Mouse (Mus musculus): ENCODE measurements around the gene Ifi205. TPM values are rescaled to one million over a fixed set of nuclear protein-coding genes. Genes with fewer than 3 reads are reported as not detected.
A peak's percentile ranks its signal among the peaks of the same experiment; 100 is the strongest.
"Not testable (repeated sequence)": the region's sequence is repeated elsewhere in the genome, so short reads cannot be mapped to it uniquely, and the experiment has no call there.

Gene Ifi205
- total RNA-seq (2021), result under 1 TPM in 1 of 2 experiments, not detected in 1; 0.29 TPM
- long read RNA-seq, experiment 1, result 0 reads
- long read RNA-seq, experiment 2, result 0 reads

DNA sequence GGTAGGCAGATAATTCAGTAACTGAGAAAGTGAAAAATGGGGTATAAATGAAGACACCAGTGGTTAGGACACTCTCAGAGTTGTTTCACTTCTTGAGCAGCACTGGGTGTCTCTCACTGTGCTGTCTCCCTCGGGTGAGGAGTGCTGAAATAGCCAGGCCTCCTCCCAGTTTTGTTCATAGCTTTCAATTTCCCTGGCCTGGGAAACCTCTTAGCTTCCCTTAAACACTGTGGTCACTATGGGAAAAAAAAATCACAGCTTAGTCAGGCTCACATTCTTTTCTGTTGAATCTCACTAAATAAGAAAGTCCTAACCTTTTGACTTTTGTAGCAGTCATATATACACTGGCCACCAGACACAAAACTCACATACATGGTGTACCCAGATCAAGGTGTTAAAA, at the start of gene Ifi205:
Ifi205 (minus strand) TSS at position 113 of the 400 bp plus-strand sequence.
- no peak for DNase-seq (ENCODE audit: low spot score in 2 of 2)
- TF ChIP-seq CTCF (conservative IDR thresholded peaks at IDR 0.05), result no peak
- Histone ChIP-seq H3K27ac (no peak within 1 kb of the TSS), H3K4me3 (no peak within 1 kb of the TSS)

DNA sequence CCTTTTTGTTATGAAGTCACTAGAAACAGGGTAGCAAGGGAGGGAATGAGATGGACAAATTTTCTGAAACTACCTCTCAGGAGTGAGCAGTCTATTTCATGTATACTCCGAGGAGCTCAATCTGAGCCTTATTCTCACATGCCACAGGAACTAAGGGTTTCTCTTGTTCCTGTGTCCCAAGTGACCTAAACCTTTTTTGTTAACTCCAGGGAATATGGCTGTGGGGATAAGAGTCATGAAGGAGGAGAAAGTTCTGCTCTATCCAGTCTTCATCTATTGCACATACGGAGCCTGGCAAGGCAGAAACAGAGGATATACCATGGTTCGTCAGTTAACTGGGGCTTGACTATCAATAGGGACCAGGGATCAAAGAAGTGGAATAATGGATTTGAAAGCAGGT, 34.7 kb upstream of the Ifi205 start, which contains the start of gene Olfr430:
Olfr430 (plus strand) TSS at position 301 of the 400 bp plus-strand sequence.
- DNase-seq (ENCODE audit: low spot score in 2 of 2), result no peak
- no peak for TF ChIP-seq CTCF (conservative IDR thresholded peaks at IDR 0.05)
- H3K27ac ChIP-seq, result no peak within 1 kb of the TSS
- H3K4me3 ChIP-seq, result no peak within 1 kb of the TSS

DNA sequence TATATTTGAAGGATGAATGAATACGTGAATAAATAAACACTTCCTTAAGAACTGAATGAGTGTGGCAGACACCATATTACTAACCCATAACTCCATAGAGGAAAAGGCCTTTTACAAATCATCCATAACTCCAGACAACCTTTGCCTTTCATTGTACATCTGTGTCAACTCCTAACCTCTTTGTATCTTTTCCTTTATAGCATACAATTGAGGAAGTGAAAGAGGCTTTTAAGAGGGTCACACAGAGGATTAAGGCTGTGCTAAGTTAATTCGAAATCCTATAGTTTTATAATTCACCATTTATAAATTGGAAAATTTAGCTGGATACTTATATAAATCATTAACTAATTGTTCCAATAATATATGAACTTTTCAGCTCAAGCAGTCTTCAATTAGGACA, 23.6 kb upstream of the Ifi205 start:
- no peak overlapping the region for H3K27ac ChIP-seq
- TF ChIP-seq CTCF (conservative IDR thresholded peaks at IDR 0.05), result no peak
- H3K4me3 ChIP-seq, result no peak overlapping the region
- DNase-seq (ENCODE audit: low spot score in 2 of 2), result no peak

DNA sequence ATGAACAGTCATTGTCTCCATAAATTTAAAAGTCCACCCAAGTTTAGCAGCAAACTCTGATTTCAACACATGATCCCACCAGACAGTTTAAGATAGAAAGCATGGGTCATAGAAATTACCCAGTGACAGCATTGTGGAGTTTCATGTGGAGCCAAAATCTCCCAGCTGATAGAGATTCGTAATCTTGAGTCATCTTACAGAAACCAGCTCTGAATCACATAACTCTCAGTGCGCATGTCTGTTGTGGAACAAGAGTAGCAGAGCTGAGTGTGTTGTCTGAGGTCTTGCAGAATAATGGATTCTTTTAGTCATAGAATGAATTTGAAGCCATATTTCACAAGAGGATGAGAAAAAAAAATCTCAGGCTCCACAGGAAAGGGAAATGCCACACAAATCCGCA, 21.4 kb upstream of the Ifi205 start:
- no peak for TF ChIP-seq CTCF (conservative IDR thresholded peaks at IDR 0.05)
- no peak overlapping the region for H3K4me3 ChIP-seq
- H3K27ac ChIP-seq, result no peak overlapping the region
- peak; percentile 14 to 15 for DNase-seq (ENCODE audit: low spot score in 2 of 2)

DNA sequence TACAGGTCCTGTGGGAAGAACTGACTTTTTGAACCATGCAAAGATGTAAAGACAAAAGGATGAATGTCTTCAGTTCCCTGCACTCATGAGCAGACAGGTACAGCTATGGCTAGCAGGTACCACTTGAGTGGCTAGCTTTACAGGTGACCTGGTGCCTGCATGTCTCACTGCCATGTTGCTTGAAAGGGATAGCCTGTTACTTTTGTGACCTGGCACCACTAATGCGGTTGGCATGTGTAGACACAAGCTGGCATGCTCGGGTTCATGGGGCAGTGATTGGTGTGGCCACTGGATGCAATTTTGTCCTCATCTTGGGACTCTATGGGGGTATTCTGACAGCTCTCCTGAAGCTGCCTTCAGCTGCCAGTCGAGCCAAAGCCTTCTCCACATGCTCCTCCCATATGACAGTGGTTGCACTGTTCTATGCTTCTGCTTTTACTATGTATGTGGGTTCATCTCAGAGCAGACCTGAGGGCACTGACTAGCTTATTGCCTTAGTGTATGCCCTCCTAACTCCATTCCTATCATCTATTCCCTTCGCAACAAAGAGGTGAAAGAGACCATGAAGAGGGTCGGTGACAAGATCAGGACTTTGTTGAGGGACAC, 20.4 kb upstream of the Ifi205 start:
- no peak overlapping the region for H3K4me3 ChIP-seq
- no peak for DNase-seq (ENCODE audit: low spot score in 2 of 2)
- no peak for TF ChIP-seq CTCF (conservative IDR thresholded peaks at IDR 0.05)
- H3K27ac ChIP-seq, result no peak overlapping the region

DNA sequence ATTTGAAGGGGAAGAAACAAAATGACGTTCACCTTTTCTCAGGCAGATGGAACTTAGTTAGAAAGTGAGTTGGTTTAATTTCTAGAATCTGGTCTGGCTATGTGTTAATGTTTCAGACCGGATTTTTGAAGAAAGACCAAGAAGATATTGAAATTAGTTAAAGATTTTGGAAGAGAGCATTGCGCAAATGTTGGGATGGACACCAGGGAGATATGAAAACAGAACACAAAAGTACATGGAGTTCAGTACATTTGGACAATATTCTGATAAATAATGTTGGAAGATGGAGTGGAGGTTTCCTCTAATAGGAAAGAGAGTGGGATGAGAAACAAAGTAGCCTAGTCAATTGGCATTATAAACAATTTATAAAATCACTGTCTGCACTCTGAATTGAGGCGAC, 19.9 kb upstream of the Ifi205 start:
- Histone ChIP-seq H3K4me3 (no peak overlapping the region), H3K27ac (no peak overlapping the region)
- no peak for DNase-seq (ENCODE audit: low spot score in 2 of 2)
- TF ChIP-seq CTCF (conservative IDR thresholded peaks at IDR 0.05), result no peak

DNA sequence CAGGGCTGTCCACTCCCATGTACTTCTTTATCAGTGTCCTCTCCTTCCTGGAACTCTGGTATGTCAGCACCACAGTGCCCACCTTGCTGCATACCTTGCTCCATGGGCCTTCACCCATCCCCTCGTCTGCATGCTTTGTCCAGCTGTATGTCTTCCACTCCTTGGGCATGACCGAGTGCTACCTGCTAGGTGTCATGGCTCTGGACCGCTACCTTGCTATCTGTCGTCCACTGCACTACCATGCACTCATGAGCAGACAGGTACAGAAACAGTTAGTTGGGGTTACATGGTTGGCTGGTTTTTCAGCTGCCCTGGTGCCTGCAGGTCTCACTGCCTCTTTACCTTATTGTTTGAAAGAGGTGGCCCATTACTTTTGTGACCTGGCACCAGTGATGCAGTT, 18.9 kb upstream of the Ifi205 start:
- no peak overlapping the region for H3K27ac ChIP-seq
- no peak overlapping the region for H3K4me3 ChIP-seq

DNA sequence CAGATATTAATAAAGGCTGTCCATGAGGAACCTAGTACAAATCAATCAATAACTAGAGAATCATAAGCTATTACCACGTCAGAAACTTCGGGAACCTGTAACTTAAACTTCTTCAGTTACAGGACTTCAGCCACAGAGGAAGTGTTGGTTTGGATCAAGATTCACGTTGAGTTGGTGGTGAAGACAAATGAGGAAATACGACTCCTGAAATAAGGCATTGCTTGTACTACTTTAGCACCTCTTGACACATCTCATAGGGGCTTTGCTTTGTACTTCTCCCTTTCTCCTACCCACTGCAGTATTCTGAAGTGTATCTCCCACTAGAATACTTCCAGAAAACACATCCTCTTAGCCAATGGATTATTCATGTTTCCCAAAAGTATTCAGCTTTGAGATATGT, 17.7 kb upstream of the Ifi205 start:
- not testable (repeated sequence) for H3K27ac ChIP-seq; DNase-seq (ENCODE audit: low spot score in 2 of 2); H3K4me3 ChIP-seq

More for the DNA sequence above, 18.9 kb upstream of the Ifi205 start:
- TF ChIP-seq CTCF (conservative IDR thresholded peaks at IDR 0.05), result no peak
- DNase-seq (ENCODE audit: low spot score in 2 of 2), result no peak

DNA sequence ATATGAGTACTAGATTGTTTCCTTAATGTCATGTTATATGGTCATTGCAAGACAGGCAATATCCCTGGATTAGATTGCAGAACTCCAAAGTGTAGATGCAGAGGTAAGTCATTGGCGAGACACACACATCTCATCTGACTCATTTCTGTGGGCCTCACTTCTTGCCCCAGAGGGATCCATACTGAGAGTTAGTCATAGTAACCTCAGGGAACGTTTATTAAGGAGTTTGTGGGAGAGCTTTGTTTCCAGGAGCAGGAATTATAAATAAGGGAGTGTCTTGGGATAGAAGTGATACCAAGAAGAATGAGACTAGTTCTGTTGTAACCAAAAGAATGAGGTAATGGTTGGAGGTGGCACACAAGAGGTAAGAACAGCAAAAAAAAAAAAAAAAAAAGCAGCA, 17.3 kb upstream of the Ifi205 start, which contains the start of gene Olfr432:
Olfr432 (plus strand) TSS at position 313 of the 400 bp plus-strand sequence.
- no peak within 1 kb of the TSS for H3K27ac ChIP-seq
- no peak within 1 kb of the TSS for H3K4me3 ChIP-seq
- no peak for TF ChIP-seq CTCF (conservative IDR thresholded peaks at IDR 0.05)
- no peak for DNase-seq (ENCODE audit: low spot score in 2 of 2)

DNA sequence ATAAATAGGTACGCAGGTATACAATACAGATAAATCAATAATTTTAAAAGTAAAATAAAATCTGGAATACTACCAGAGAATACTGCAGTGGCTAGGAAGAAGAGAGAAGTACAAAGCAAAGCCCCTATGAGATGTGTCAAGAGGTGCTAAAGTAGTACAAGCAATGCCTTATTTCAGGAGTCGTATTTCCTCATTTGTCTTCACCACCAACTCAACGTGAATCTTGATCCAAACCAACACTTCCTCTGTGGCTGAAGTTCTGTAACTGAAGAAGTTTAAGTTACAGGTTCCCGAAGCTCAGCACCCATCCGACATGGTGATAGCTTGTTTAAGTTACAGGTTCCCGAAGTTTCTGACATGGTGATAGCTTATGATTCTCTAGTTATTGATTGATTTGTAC, 16.6 kb upstream of the Ifi205 start:
- H3K4me3 ChIP-seq; H3K27ac ChIP-seq; DNase-seq (ENCODE audit: low spot score in 2 of 2): not testable (repeated sequence)

DNA sequence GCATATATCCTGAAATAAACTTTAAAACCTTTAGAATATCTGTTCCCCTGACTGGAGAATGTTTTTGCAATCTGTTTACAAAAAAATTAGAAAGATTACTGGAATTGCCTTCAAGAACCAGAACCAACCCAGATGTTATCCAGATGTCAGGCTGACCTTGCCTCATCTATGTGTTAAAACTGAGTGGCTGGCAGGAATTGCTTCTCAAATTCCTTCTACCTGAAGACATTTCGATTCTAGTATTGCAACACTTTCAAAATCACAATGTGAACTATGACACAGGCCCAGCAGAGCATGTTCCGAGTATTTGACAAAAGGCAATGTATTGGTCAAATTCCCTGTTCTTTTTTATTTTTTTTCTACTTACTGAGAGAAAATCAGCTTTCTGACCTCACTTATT, 12.8 kb upstream of the Ifi205 start:
- Histone ChIP-seq H3K27ac (no peak overlapping the region), H3K4me3 (no peak overlapping the region)
- no peak for DNase-seq (ENCODE audit: low spot score in 2 of 2)
- TF ChIP-seq CTCF (conservative IDR thresholded peaks at IDR 0.05), result no peak

DNA sequence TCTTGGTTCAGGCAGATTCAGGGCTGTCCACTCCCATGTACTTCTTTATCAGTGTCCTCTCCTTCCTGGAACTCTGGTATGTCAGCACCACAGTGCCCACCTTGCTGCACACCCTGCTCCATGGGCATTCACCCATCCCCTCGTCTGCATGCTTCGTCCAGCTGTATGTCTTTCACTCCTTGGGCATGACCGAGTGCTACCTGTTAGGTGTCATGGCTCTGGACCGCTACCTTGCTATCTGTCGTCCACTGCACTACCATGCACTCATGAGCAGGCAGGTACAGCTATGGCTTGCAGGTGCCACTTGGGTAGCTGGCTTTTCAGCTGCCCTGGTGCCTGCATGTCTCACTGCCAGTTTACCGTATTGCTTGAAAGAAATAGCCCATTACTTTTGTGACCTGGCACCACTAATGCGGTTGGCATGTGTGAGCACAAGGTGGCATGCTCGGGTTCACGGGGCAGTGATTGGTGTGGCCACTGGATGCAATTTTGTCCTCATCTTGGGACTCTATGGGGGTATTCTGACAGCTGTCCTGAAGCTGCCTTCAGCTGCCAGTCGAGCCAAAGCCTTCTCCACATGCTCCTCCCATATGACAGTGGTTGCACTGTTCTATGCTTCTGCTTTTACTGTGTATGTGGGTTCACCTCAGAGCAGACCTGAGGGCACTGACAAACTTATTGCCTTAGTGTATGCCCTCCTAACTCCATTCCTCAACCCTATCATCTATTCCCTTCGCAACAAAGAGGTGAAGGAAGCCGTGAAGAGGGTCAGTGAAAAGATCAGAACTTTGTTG, 10.7 kb upstream of the Ifi205 start:
- H3K4me3 ChIP-seq; H3K27ac ChIP-seq; DNase-seq (ENCODE audit: low spot score in 2 of 2): not testable (repeated sequence)

DNA sequence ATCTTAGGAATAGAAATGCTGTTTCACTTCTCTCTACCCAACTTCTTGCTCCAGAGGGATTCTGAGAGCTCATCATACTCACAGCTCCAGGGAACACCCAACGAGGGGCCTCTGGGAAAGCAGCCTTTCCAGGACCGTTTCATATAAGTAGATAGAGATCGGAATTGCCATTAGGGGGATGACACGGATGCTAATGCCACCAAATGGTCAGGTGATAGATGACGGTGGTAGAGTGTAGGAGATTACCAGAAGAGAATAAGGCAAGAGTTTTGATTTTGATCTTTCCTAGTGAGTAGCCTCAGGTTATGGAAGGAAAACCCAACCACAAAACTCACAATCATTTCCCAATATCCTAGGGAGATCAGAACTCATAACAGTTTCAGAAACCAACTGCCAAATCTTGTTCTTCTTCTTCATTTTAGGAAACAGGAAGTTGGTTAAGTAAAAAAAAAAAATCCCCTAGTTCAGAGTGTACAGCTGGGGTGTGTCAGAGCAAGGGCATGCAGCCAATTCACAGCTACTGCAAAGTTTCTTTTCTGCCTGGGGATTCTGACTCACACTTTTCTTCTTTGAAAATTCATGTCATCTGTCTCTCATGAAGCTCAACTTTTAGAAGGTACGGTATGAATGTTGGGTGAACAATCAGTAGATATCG, 9.0 kb upstream of the Ifi205 start, which contains the start of gene Olfr433:
Olfr433 (plus strand) TSS at position 183 of the 655 bp plus-strand sequence.
- peak in 1 of 2 experiments; percentile 10 for DNase-seq (ENCODE audit: low spot score in 2 of 2)
- no peak for TF ChIP-seq CTCF (conservative IDR thresholded peaks at IDR 0.05)
- Histone ChIP-seq H3K27ac (no peak within 1 kb of the TSS), H3K4me3 (no peak within 1 kb of the TSS)

Data from layer of hippocampus, adult 2 months (tissue).